Mouse (Mus musculus): Measurements from ENCODE around the gene Psmc4. TPM values are rescaled to one million over a fixed set of nuclear protein-coding genes. Genes with fewer than 3 reads are reported as not detected.
A peak's percentile ranks its signal among the peaks of the same experiment; 100 is the strongest.

Psmc4 gene
- polyA plus RNA-seq, 1 experiment from 2014 or later: 212 TPM

- ATAC-seq (ENCODE audit: insufficient number of reproducible peaks, insufficient read depth, low FRiP score, low read depth): no peak
- Histone ChIP-seq H3K36me3 (ENCODE audit: control insufficient read depth, insufficient read depth, low read length) (no peaks in the 10 kb centered on the region), H3K9me3 (ENCODE audit: control insufficient read depth, low read length) (no peaks in the 10 kb centered on the region), H3K27me3 (ENCODE audit: control insufficient read depth, insufficient read depth, low read length) (no peaks in the 10 kb centered on the region), H3K4me1 (ENCODE audit: control insufficient read depth in 2 of 2, insufficient read depth in 2 of 2, low read length in 2 of 2) (no peaks in the 10 kb centered on the region), H3K4me3 (ENCODE audit: control insufficient read depth in 1 of 2, insufficient read depth in 1 of 2, low read depth in 1 of 2, low read length in 2 of 2) (no peak overlapping the region), H3K9ac (ENCODE audit: low read length) (no peak overlapping the region), H3K4me2 (ENCODE audit: low read length) (no peak overlapping the region), H3K27ac (replicated peaks in 1 of 2; ENCODE audit: control insufficient read depth in 1 of 2, insufficient read depth in 1 of 2, low read depth in 2 of 2, low read length in 2 of 2) (no peak overlapping the region)
- WGBS: 62% methylated on average over 3 of the region's 3 CpGs
Observed at GRCm38 (mm10) chr7:28068661-28069060, 18.8 kb upstream of the Psmc4 start.

DNA sequence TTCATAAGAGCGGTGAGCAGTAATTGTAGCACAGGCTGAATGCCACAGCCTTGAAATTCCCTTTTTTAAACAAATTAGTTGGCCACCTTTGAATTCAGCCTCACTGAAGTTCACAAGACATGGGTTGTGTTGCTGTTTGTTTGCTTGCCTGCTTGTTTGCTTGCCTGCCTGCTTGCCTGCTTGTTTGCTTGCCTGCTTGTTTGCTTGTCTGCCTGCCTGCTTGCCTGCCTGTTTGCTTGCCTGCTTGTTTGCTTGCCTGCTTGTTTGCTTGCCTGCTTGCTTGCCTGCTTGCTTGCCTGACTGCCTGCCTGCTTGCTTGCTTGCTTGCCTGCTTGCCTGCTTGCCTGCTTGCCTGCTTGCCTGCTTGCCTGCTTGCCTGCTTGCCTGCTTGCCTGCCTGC is 10.1 kb upstream of the Psmc4 start:
- ATAC-seq (ENCODE audit: insufficient number of reproducible peaks, insufficient read depth, low FRiP score, low read depth): no peak
- Histone ChIP-seq H3K4me3 (ENCODE audit: control insufficient read depth in 1 of 2, insufficient read depth in 1 of 2, low read depth in 1 of 2, low read length in 2 of 2) (no peak overlapping the region), H3K9me3 (ENCODE audit: control insufficient read depth, low read length) (no peaks in the 10 kb centered on the region), H3K4me1 (ENCODE audit: control insufficient read depth in 2 of 2, insufficient read depth in 2 of 2, low read length in 2 of 2) (no peaks in the 10 kb centered on the region), H3K27me3 (ENCODE audit: control insufficient read depth, insufficient read depth, low read length) (no peaks in the 10 kb centered on the region), H3K9ac (ENCODE audit: low read length) (no peak overlapping the region), H3K36me3 (ENCODE audit: control insufficient read depth, insufficient read depth, low read length) (no peaks in the 10 kb centered on the region), H3K27ac (replicated peaks in 1 of 2; ENCODE audit: control insufficient read depth in 1 of 2, insufficient read depth in 1 of 2, low read depth in 2 of 2, low read length in 2 of 2) (no peak overlapping the region), H3K4me2 (ENCODE audit: low read length) (no peak overlapping the region)
- WGBS: 89% methylated on average over 1 of the region's 1 CpGs

DNA sequence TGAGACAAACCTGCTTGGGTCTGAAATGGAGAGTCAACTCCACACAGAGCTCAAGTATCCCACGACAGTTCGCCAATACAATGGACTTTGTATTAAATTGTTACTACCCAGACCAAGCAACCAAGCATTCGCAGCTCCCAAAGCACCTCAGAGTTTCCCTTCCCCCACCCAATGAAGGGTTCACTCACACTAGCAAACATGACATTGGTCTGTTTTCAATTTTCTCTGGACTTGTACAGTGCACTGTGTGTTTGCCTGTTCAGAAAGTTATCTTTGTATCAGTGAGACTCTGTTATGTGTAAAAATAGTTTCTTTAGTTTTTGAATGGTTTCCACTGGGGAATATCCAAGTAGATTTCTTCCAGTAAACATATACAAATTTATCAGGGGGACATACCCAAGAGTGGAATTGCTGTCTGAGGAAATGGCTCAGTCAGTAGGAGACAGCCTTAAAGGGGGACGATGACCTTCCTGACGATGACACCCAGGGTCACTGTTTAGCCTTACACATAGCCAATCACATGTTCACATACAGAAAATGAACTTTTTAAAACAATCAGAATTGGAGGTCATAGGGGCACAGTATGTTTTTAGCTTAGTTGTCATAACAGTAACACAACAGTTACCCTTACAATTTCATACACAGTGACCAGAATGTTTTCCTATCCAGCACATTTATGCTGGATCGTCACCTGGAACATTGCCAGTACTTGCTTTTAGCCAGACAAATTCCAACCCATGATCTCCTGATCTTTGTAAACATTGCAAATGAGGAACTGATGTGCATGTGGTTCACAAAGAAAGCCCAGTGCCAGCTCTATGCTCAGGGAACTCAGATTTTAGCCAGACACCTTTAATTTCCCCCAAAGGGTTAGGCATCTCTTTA is 3.4 kb upstream of the Psmc4 start:
- ATAC-seq (ENCODE audit: insufficient number of reproducible peaks, insufficient read depth, low FRiP score, low read depth): no peak
- 87% methylated on average over 6 of the region's 6 CpGs for whole genome bisulfite sequencing

DNA sequence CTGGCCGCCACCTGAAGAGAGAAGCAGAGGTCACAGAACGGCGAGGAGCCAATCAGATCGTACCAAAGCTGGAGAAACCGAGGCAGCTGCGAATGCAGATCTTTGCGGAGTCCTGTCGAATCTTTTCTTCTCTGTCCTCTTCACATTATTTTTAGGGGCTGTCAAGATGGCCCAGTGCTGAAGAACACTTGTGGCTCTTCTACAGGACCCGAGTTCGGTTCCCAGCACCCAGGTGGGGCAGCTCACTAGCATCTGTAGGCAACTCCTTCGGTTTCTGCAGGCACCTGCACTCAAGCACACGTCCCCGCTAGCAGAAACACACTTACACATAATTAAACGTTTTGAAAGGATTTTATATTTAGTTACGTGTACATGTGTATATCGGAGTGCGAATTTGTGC is 683 bp upstream of the Psmc4 start:
- Histone ChIP-seq H3K4me3 (ENCODE audit: control insufficient read depth in 1 of 2, insufficient read depth in 1 of 2, low read depth in 1 of 2, low read length in 2 of 2) (no peak overlapping the region; a peak in 1 of 4 replicates), H3K4me1 (ENCODE audit: control insufficient read depth in 2 of 2, insufficient read depth in 2 of 2, low read length in 2 of 2) (peaks cover 2 to 15% of the 10 kb centered on the region in 2 experiments; a peak in 3 of 4 replicates), H3K27me3 (ENCODE audit: control insufficient read depth, insufficient read depth, low read length) (no peaks in the 10 kb centered on the region), H3K9ac (ENCODE audit: low read length) (peak overlapping the region; percentile 67), H3K27ac (replicated peaks in 1 of 2; ENCODE audit: control insufficient read depth in 1 of 2, insufficient read depth in 1 of 2, low read depth in 2 of 2, low read length in 2 of 2) (peak overlapping the region in 1 of 2 experiments; percentile 33; a peak in 1 of 4 replicates), H3K4me2 (ENCODE audit: low read length) (peak overlapping the region; percentile 56), H3K36me3 (ENCODE audit: control insufficient read depth, insufficient read depth, low read length) (peaks cover 34% of the 10 kb centered on the region), H3K9me3 (ENCODE audit: control insufficient read depth, low read length) (no peaks in the 10 kb centered on the region)
- 53% methylated on average over 17 of the region's 17 CpGs for whole genome bisulfite sequencing
- ATAC-seq (ENCODE audit: insufficient number of reproducible peaks, insufficient read depth, low FRiP score, low read depth): no peak

More for the DNA sequence above, 3.4 kb upstream of the Psmc4 start:
- no peak overlapping the region for H3K27ac ChIP-seq (replicated peaks in 1 of 2; ENCODE audit: control insufficient read depth in 1 of 2, insufficient read depth in 1 of 2, low read depth in 2 of 2, low read length in 2 of 2)
- no peak overlapping the region for H3K4me3 ChIP-seq (ENCODE audit: control insufficient read depth in 1 of 2, insufficient read depth in 1 of 2, low read depth in 1 of 2, low read length in 2 of 2)
- peaks cover 7% of the 10 kb centered on the region for H3K36me3 ChIP-seq (ENCODE audit: control insufficient read depth, insufficient read depth, low read length)
- peaks cover 2 to 15% of the 10 kb centered on the region in 2 experiments; a peak in 3 of 4 replicates for H3K4me1 ChIP-seq (ENCODE audit: control insufficient read depth in 2 of 2, insufficient read depth in 2 of 2, low read length in 2 of 2)
- no peak overlapping the region for H3K9ac ChIP-seq (ENCODE audit: low read length)
- H3K9me3 ChIP-seq (ENCODE audit: control insufficient read depth, low read length): no peaks in the 10 kb centered on the region
- no peak overlapping the region for H3K4me2 ChIP-seq (ENCODE audit: low read length)
- no peaks in the 10 kb centered on the region for H3K27me3 ChIP-seq (ENCODE audit: control insufficient read depth, insufficient read depth, low read length)

GRCm38 (mm10) chr7:28044524-28044923 is 5.4 kb downstream of the Psmc4 start:
- Histone ChIP-seq H3K4me3 (ENCODE audit: control insufficient read depth in 1 of 2, insufficient read depth in 1 of 2, low read depth in 1 of 2, low read length in 2 of 2) (no peak overlapping the region), H3K9ac (ENCODE audit: low read length) (no peak overlapping the region), H3K27me3 (ENCODE audit: control insufficient read depth, insufficient read depth, low read length) (no peaks in the 10 kb centered on the region), H3K27ac (replicated peaks in 1 of 2; ENCODE audit: control insufficient read depth in 1 of 2, insufficient read depth in 1 of 2, low read depth in 2 of 2, low read length in 2 of 2) (no peak overlapping the region), H3K36me3 (ENCODE audit: control insufficient read depth, insufficient read depth, low read length) (peaks cover 95% of the 10 kb centered on the region), H3K4me2 (ENCODE audit: low read length) (no peak overlapping the region), H3K4me1 (ENCODE audit: control insufficient read depth in 2 of 2, insufficient read depth in 2 of 2, low read length in 2 of 2) (peaks cover 0 to 10% of the 10 kb centered on the region in 2 experiments; a peak in 3 of 4 replicates), H3K9me3 (ENCODE audit: control insufficient read depth, low read length) (no peaks in the 10 kb centered on the region)
- no peak for ATAC-seq (ENCODE audit: insufficient number of reproducible peaks, insufficient read depth, low FRiP score, low read depth)
- 96% methylated on average over 4 of the region's 4 CpGs for WGBS

- peak overlapping the region; percentile 85 to 99 for H3K4me3 ChIP-seq (ENCODE audit: control insufficient read depth in 1 of 2, insufficient read depth in 1 of 2, low read depth in 1 of 2, low read length in 2 of 2)
- 27% methylated on average over 7 of the region's 7 CpGs for WGBS
- peaks cover 5% of the 10 kb centered on the region; the same call in 1 of the 2 replicates for H3K9me3 ChIP-seq (ENCODE audit: control insufficient read depth, low read length)
- no peak for ATAC-seq (ENCODE audit: insufficient number of reproducible peaks, insufficient read depth, low FRiP score, low read depth)
- peak overlapping the region; percentile 96 for H3K4me2 ChIP-seq (ENCODE audit: low read length)
- no peaks in the 10 kb centered on the region for H3K27me3 ChIP-seq (ENCODE audit: control insufficient read depth, insufficient read depth, low read length)
- H3K9ac ChIP-seq (ENCODE audit: low read length): peak overlapping the region; percentile 89
- no peaks in the 10 kb centered on the region for H3K36me3 ChIP-seq (ENCODE audit: control insufficient read depth, insufficient read depth, low read length)
- no peak overlapping the region for H3K27ac ChIP-seq (replicated peaks in 1 of 2; ENCODE audit: control insufficient read depth in 1 of 2, insufficient read depth in 1 of 2, low read depth in 2 of 2, low read length in 2 of 2)
- peaks cover 2 to 7% of the 10 kb centered on the region in 2 experiments; a peak in 2 of 4 replicates for H3K4me1 ChIP-seq (ENCODE audit: control insufficient read depth in 2 of 2, insufficient read depth in 2 of 2, low read length in 2 of 2)
Observed at GRCm38 (mm10) chr7:28014445-28014810, 35.5 kb downstream of the Psmc4 start.

DNA sequence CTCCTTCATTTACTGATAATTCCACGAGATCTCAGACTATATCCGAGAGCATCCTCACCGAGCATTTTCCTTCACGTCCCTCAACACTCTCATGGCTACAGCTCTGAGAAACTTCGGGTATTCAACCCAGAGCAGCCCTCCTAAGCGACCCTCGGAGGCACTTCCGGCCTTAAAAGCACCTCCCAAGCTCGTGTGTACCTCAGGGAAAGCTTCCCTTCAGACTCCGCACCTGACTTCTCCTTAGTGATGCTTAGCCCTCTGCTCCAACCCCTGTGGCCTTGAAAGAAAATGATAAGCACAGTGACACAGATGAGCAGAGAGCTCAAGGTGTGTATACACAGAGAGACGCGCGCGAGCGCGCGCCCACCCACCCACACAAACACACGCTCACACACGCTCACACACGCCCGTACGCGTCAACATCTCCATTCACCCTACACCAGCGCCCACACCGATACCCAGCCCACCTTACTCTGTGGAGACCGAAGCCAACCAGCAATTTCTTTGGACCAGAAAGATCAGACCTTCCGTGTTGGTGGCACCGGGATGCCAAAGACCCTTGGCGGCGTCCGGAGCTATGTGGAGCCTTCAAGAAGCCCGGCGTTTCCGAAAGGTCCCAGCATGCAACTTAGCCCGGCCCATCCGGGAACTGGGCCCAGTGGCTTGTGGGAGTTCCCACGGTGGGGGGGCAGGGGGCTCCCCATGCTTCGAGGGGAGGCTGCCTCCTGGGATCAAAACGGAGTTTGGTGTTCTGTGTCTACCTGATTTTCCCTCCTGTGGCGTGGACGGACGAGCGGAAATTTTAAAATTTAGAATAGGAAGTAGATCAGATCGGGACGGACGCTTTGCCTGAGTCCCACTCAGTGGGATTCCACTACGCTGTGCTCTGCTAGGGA is 36.1 kb downstream of the Psmc4 start, which contains the start of gene Zfp850:
TSS of gene Zfp850 (minus strand) at position 567 of the 896 bp plus-strand sequence.
- Histone ChIP-seq H3K27me3 (ENCODE audit: control insufficient read depth, insufficient read depth, low read length) (no peaks in the 10 kb centered on the region), H3K4me3 (ENCODE audit: control insufficient read depth in 1 of 2, insufficient read depth in 1 of 2, low read depth in 1 of 2, low read length in 2 of 2) (peak within 1 kb of the TSS; percentile 85 to 99), H3K9me3 (ENCODE audit: control insufficient read depth, low read length) (peaks cover 5% of the 10 kb centered on the region; the same call in 1 of the 2 replicates), H3K9ac (ENCODE audit: low read length) (peak within 1 kb of the TSS; percentile 89), H3K4me1 (ENCODE audit: control insufficient read depth in 2 of 2, insufficient read depth in 2 of 2, low read length in 2 of 2) (peaks cover 2 to 7% of the 10 kb centered on the region in 2 experiments; a peak in 2 of 4 replicates), H3K4me2 (ENCODE audit: low read length) (peak within 1 kb of the TSS; percentile 96), H3K36me3 (ENCODE audit: control insufficient read depth, insufficient read depth, low read length) (no peaks in the 10 kb centered on the region), H3K27ac (replicated peaks in 1 of 2; ENCODE audit: control insufficient read depth in 1 of 2, insufficient read depth in 1 of 2, low read depth in 2 of 2, low read length in 2 of 2) (peak within 1 kb of the TSS in 1 of 2 experiments; percentile 4; a peak in 1 of 4 replicates)
- under 1% methylated on average over 47 of the region's 47 CpGs for WGBS
- peak; percentile 83 for ATAC-seq (ENCODE audit: insufficient number of reproducible peaks, insufficient read depth, low FRiP score, low read depth)

All from heart, embryonic 14.5 days (tissue).